8 mouse cellular contexts compared by ENCODE assay signal in the genomic region with DNA sequence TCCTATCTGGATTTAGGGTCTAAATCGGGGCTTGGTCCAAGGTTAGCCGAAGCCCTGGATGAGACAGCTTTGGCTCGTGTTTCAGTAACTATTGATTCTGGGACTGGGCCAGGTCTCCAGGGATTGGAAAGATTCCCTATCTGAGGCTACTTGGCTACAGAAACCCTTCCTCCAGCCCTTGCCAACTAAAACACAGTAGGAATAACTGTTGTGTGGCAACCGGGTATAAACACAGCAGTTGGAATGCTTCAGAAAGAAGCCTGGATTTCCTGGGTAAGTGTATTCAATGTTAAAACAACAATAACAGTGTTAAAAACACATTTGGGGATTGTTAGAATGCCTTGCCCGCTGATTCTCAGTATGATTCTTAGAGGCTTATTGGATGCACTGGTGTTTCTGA.
DNase-seq lines count a peak whose midpoint lies in the region; ATAC-seq lines count a peak whose summit lies in the region.

No protein-coding gene starts in this region.

- no peak overlapping the region for H3K27ac ChIP-seq in intestine, embryonic 15.5 days

- WGBS in intestine, embryonic 15.5 days: 60% methylated on average over 5 of the region's 5 CpGs

- H3K9me3 ChIP-seq in intestine, embryonic 15.5 days: no peaks in the 10 kb centered on the region

- H3K4me2 ChIP-seq in intestine, embryonic 15.5 days (replicated peaks): no peak overlapping the region

- no peaks in the 10 kb centered on the region for H3K27me3 ChIP-seq in intestine, embryonic 15.5 days (replicated peaks)

- no peak for ATAC-seq in CD4-positive, CD25-positive, alpha-beta regulatory T cell, adult 4 months
- ATAC-seq in intestine, embryonic 15.5 days: no peak

- intact Hi-C loops in left cerebral cortex, postnatal 4 days (cut with DNase I): no loop called here

- H3K36me3 ChIP-seq in intestine, embryonic 15.5 days: no peaks in the 10 kb centered on the region

- H3K4me3 ChIP-seq in intestine, embryonic 15.5 days (replicated peaks): no peak overlapping the region

- no peaks in the 10 kb centered on the region for H3K4me1 ChIP-seq in intestine, embryonic 15.5 days (replicated peaks)

- H3K9ac ChIP-seq in intestine, embryonic 15.5 days: no peak overlapping the region

- DNase-seq in left cerebral cortex, postnatal 4 days: peak; percentile 42
- no peak for DNase-seq in left cerebral cortex, adult 11 months (ENCODE audit: low spot score)
- peak; percentile 4 for DNase-seq in cerebellum, adult 8-10 months
- DNase-seq in gastrocnemius, postnatal 25 days: peak; percentile 42
- DNase-seq in kidney, adult 9 months: peak; percentile 68
- DNase-seq in lung, postnatal 25 days (ENCODE audit: low spot score): peak; percentile 64
